Mouse (Mus musculus) ES-Bruce4 (cell line): ENCODE measurements around the gene Palm2.
A peak's percentile ranks its signal among the peaks of the same experiment; 100 is the strongest.

Experiments used
- CTCF ChIP-seq: IDR thresholded peaks from one replicate; pipeline ENCODE4 v1.8.1; 2011; ENCODE audit warnings: low read depth, low read length
- EP300 ChIP-seq: IDR thresholded peaks from 2 replicates; pipeline ENCODE4 v1.6.1; 2011; ENCODE audit warnings: low read depth, low read length; ENCODE audit not compliant: insufficient read depth

- TF ChIP-seq EP300 (peak; percentile 45; the same call in 1 of the 2 replicates), CTCF (no peak)
Measured at GRCm38 (mm10) chr4:57686736-57687135, 252.7 kb downstream of the Palm2 start.
